Mouse (Mus musculus) E14TG2a.4 (cell line): ENCODE data around the gene Csnk2b.

Source experiments
- H3K27me3 ChIP-seq: 2 replicates; pipeline ENCODE4 v1.6.1; 2014; ENCODE audit warnings: low read length, control low read depth; ENCODE audit not compliant: insufficient read depth
- H3K36me3 ChIP-seq: 2 replicates; pipeline ENCODE4 v1.6.1; 2014; ENCODE audit warnings: low read length, control low read depth; ENCODE audit not compliant: insufficient read depth
- H3K4me1 ChIP-seq: replicated peaks from 2 replicates; pipeline ENCODE4 v1.6.1; 2014; ENCODE audit warnings: low read depth, low read length, control low read depth
- H3K4me3 ChIP-seq: replicated peaks from 2 replicates; pipeline ENCODE4 v1.5.1; 2014; ENCODE audit warnings: mild to moderate bottlenecking, low read length
- H3K9me3 ChIP-seq: 2 replicates; pipeline ENCODE4 v1.6.1; 2014; ENCODE audit warnings: low read length, control low read depth
- CTCF ChIP-seq: conservative IDR thresholded peaks from 2 replicates; pipeline ENCODE4 v1.5.1; 2014; ENCODE audit warnings: low read length
- NANOG ChIP-seq: IDR thresholded peaks from 2 replicates; pipeline ENCODE4 v1.6.1; 2014; ENCODE audit warnings: borderline replicate concordance, low read length, mixed read lengths
- POU5F1 ChIP-seq: IDR thresholded peaks from 2 replicates; pipeline ENCODE4 v1.6.1; 2014; ENCODE audit warnings: low read length, borderline replicate concordance

The Csnk2b gene

DNA sequence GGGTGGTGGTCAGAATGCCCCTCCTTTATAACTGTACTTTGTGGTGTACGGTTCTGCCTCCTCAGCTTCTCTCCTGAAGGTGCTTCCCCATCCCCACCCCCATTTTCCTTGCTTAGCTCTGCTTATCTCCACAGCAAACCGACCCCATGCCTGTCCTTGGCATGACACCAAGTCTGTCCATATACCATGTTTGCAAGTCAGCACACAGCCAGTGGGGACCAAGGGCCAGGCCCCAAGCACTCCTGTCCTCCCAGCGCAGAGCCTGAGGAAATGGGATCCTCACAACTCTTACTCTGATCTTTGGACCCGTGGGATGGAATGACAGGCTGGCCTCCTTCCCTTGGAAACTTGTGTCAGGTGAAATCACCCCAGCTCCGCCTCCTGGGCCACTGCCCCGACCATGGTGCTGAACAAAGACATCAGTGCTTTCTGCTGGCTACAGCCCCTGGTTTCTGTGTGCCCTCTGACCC is 18.6 kb downstream of the Csnk2b start:
- no peaks in the 10 kb centered on the region for H3K27me3 ChIP-seq
- no peak overlapping the region for H3K4me3 ChIP-seq
- TF ChIP-seq CTCF (no peak), NANOG (no peak), POU5F1 (no peak)
- H3K36me3 ChIP-seq = peaks cover 53% of the 10 kb centered on the region
- H3K4me1 ChIP-seq = peaks cover 56% of the 10 kb centered on the region
- H3K9me3 ChIP-seq = no peaks in the 10 kb centered on the region

DNA sequence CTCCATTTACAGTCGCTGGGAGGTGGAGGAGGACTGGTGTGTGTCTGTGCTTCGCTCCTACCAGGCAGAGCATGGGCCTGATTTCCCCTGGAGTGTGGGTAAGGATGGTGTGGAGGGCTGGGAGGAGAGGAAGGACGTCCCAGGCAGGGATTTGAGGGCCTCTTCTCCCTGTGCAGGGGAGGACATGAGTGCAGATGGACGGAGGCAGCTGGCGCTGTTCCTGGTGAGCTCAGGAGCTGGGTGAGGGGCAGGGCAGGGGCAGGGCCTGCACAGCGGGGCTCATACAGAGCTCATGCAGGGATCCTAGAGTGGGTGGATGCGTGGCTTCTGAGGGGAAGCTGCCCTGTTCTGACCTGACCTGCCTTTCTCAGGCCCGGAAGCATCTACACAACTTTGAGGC is 19.6 kb downstream of the Csnk2b start:
- Histone ChIP-seq H3K4me3 (no peak overlapping the region), H3K4me1 (peaks cover 56% of the 10 kb centered on the region), H3K9me3 (no peaks in the 10 kb centered on the region), H3K27me3 (no peaks in the 10 kb centered on the region), H3K36me3 (peaks cover 61% of the 10 kb centered on the region)
- TF ChIP-seq CTCF = no peak
- no peak for TF ChIP-seq NANOG
- TF ChIP-seq POU5F1 = no peak

DNA sequence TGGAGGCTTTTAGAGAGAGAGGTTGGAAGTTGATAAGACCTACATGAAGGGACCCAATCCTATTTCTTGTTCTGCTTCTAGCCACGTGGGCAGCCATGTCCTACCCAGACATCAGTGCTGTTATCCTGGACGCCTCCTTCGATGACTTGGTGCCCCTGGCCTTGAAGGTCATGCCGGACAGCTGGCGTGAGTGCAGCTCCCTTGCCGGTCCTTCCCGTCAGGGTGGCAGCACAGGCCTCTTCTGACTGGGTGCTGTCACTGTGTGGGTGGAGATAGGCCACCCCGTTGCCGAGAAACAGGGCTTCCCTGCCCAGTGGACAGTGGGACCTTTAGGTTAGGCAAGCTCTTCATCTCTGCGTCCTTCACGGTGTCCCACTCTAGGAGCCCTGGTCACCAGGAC is 20.7 kb downstream of the Csnk2b start:
- no peaks in the 10 kb centered on the region for H3K27me3 ChIP-seq
- TF ChIP-seq NANOG (no peak), CTCF (no peak), POU5F1 (no peak)

DNA sequence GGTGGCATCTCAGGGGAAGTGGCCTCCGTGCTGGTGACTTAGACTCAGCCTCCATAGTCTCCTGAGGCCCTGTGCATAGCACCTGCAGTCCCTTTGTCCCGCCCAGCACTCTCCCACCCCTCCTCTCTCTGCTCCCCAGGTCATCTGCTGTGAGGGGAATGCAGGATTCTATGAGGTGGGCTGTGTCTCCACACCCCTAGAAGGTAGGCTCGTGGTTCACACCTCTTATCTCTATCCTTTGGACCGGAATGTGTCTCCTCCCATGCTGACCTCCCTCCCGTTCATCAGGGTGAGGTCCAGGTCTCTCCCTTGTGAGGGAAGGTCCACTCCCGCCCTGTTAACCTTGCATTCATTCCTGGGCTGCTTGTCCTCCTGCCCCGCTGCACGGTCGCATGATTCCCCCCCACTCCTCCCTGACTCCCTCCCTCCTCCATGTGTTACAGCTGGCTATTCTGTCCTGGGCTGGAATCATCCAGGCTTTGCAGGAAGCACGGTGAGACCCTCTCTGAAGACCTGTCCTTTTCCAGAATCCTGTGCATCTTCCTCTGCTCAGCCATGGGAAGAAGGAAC is 21.6 kb downstream of the Csnk2b start:
- Histone ChIP-seq H3K27me3 (no peaks in the 10 kb centered on the region), H3K36me3 (peaks cover 80% of the 10 kb centered on the region), H3K9me3 (no peaks in the 10 kb centered on the region), H3K4me3 (peak overlapping the region; percentile 35), H3K4me1 (peaks cover 61% of the 10 kb centered on the region)
- no peak for TF ChIP-seq POU5F1
- TF ChIP-seq NANOG = no peak
- no peak for TF ChIP-seq CTCF

More for the DNA sequence above, 20.7 kb downstream of the Csnk2b start:
- Histone ChIP-seq H3K9me3 (no peaks in the 10 kb centered on the region), H3K4me3 (no peak overlapping the region), H3K4me1 (peaks cover 64% of the 10 kb centered on the region), H3K36me3 (peaks cover 72% of the 10 kb centered on the region)

DNA sequence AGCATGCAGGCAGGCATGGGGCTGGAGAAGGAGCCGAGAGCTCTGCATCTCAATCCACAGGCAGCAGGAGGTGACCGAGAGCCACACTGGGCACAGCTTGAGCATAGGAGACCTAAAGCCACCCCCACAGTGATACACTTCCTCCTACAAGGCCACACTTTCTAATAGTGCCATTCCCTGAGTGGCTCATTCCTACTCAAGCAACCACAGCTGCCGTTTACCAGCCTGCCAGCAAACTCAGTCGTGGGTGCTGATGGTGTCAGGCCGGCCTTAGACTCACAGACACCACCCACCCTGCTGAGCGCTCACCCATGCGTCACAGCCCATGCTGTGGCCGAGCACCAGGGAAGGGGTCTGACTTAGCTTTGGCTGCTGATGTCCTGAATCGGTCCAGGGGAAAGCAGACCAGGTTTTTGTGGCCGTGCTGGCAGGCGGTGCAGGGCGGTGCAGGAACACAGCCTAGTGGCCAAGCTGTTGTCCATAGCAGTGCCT is 24.6 kb downstream of the Csnk2b start:
- H3K4me3 ChIP-seq = peak overlapping the region; percentile 52
- H3K27me3 ChIP-seq = no peaks in the 10 kb centered on the region

DNA sequence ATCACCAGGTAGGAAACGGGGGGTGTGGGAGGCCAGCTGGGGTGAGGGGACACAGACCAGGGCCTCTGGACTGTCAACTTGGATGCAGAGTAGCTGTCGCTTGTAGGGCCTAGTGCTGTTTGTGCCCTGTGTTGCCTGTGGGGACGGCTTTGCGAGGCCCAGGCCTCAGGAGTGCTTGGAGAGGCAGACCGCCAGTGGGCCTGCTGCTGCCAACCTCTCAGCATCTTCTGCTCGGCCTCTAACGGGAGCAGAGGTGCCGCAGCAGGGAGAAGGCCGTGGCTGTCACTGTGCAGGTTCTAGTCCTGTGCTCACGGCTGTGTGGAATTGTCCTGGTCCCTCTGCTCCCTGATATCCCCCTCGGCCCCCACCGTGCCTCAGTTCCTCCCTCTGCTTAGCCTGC is 25.3 kb downstream of the Csnk2b start:
- TF ChIP-seq NANOG = no peak
- TF ChIP-seq CTCF = no peak
- TF ChIP-seq POU5F1 = no peak
- H3K4me3 ChIP-seq = peak overlapping the region; percentile 52
- H3K9me3 ChIP-seq = no peaks in the 10 kb centered on the region
- peaks cover 68% of the 10 kb centered on the region for H3K4me1 ChIP-seq
- peaks cover 91% of the 10 kb centered on the region for H3K36me3 ChIP-seq
- H3K27me3 ChIP-seq = no peaks in the 10 kb centered on the region

More for the DNA sequence above, 24.6 kb downstream of the Csnk2b start:
- TF ChIP-seq CTCF = no peak
- no peak for TF ChIP-seq NANOG
- TF ChIP-seq POU5F1 = no peak
- Histone ChIP-seq H3K9me3 (no peaks in the 10 kb centered on the region), H3K36me3 (peaks cover 92% of the 10 kb centered on the region), H3K4me1 (peaks cover 70% of the 10 kb centered on the region)

DNA sequence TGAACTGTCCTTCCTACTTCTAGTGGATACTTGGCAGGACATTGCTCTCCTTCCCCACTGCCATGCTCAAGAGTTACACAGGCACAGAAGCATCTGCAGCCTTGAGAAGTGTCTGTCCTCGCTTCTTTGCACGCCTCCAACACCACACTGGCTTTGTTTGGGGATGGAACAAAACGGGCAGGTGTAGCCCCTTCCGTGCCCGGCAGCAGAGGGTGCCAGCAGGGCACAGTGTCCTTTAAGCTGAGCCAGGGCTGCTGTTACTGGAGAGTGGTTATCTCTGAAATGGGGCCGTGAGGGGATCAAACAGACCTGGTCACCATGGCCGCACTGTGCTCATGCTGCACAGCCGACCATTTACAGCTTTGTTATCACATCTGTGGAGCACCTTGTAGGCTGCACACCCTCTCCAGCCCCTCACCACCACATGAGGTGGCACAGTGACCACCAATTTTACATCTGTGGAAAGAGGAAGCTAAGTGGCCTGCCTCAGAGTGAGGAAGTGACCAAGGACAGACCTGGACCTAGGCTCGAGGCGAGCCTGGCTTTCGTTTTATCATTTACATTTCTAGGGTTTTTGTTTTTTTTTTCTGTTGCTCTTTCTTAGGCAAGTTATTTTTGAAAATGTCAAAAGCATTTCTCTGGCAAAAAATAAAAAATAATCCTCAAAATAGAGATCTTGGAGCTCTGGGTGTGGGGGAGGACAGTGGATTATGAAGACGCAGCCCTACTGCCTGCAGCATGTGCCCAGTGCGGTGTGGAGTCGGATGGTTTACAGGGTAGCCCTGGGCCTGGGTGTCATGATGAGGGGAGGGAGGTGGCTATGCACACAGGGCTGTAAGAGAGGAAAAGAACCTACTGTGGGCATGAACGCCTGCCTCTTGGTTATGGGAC is 27.1 kb downstream of the Csnk2b start:
- Histone ChIP-seq H3K4me1 (peaks cover 68% of the 10 kb centered on the region), H3K9me3 (no peaks in the 10 kb centered on the region), H3K4me3 (no peak overlapping the region), H3K36me3 (peaks cover 89% of the 10 kb centered on the region), H3K27me3 (no peaks in the 10 kb centered on the region)
- no peak for TF ChIP-seq POU5F1
- no peak for TF ChIP-seq CTCF
- TF ChIP-seq NANOG = no peak

DNA sequence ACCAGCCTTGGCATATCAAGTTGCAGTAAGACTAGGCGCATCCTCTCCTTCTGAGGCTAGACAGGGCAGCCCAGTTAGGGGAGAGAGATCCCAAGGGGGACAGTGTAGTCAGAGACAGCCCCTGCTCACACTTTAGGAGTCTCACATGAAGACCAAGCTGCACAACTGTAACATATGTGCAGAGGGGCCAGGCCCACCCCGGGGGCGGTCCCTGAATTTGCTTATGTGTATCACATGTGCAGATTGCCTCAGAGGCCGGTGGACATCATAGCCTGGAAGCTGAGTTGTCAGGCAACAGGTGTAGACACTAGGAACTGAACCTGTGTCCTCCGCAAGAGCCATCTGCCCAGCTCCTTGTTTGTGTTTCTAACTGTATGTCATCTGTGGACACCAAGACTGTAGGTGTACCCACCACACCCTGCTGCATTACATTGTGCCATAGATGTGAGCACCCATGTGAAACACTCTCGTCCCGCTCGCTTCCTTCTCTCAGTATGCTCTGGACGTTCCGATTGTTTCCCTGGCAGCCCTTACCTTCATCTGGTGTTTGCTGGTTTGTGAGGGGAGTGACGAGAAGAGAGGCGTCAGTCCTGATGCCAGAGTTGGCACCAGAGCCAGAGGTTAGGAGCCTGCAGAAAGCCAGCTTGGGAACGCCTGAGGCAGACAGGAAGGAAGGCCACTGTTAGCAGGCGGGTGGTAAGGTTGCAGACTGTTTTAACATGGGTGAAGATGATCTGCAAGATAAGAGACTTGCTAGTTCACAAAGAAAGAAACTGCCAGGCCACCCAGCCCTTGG is 29.3 kb downstream of the Csnk2b start:
- peaks cover 57% of the 10 kb centered on the region for H3K4me1 ChIP-seq
- peaks cover 71% of the 10 kb centered on the region for H3K36me3 ChIP-seq
- TF ChIP-seq POU5F1 = no peak
- H3K27me3 ChIP-seq = no peaks in the 10 kb centered on the region
- no peak overlapping the region for H3K4me3 ChIP-seq
- no peaks in the 10 kb centered on the region for H3K9me3 ChIP-seq
